Mouse (Mus musculus) MEL (cell line): ENCODE measurements around the gene Tarm1. TPM values are rescaled to one million over a fixed set of nuclear protein-coding genes. Genes with fewer than 3 reads are reported as not detected.

Source experiments
- DNase-seq: peaks from one replicate; pipeline ENCODE4 v3.0.0; 2011; ENCODE audit warnings: low read depth, low spot score
- H3K27ac ChIP-seq: 2 replicates; pipeline ENCODE4 v1.5.1; 2012; ENCODE audit warnings: low read depth, mild to moderate bottlenecking, control low read depth, low read length, moderate library complexity; ENCODE audit not compliant: control insufficient read depth
- H3K27me3 ChIP-seq, 2 experiments: fragments of 150-350 bp in 1 of 2; sonication (generic) in 1 of 2; 2 replicates each; pipeline ENCODE4 v1.6.1; 2012; ENCODE audit warnings: low read length in 2 of 2, mild to moderate bottlenecking in 2 of 2, improper control_type of control experiment in 1 of 2, moderate library complexity in 1 of 2; ENCODE audit not compliant: insufficient read depth in 2 of 2, control insufficient read depth in 1 of 2
- H3K36me3 ChIP-seq, 2 experiments: 2 replicates each; pipeline ENCODE4 v1.6.1; 2012 to 2014; ENCODE audit warnings: low read length in 2 of 2, improper control_type of control experiment in 1 of 2, inconsistent platforms in 1 of 2, mild to moderate bottlenecking in 1 of 2; ENCODE audit not compliant: insufficient read depth in 2 of 2, control insufficient read depth in 1 of 2
- H3K4me1 ChIP-seq, 2 experiments: fragments of 150-350 bp in 1 of 2; sonication (generic) in 1 of 2; 2 replicates each; pipeline ENCODE4 v1.6.1; 2012; ENCODE audit warnings: low read length in 2 of 2, improper control_type of control experiment in 1 of 2, mild to moderate bottlenecking in 1 of 2; ENCODE audit not compliant: insufficient read depth in 2 of 2, control insufficient read depth in 1 of 2
- H3K4me3 ChIP-seq, 2 experiments: fragments of 150-350 bp in 1 of 2; sonication (generic) in 1 of 2; 2 replicates each; pipeline ENCODE4 v1.5.1; 2012; ENCODE audit warnings: low read depth in 2 of 2, low read length in 2 of 2, mild to moderate bottlenecking in 2 of 2, moderate library complexity in 2 of 2, control low read depth in 1 of 2, improper control_type of control experiment in 1 of 2; ENCODE audit not compliant: control insufficient read depth in 1 of 2, insufficient read depth in 1 of 2
- H3K79me2 ChIP-seq: 2 replicates; pipeline ENCODE4 v1.6.1; 2012; ENCODE audit warnings: mild to moderate bottlenecking, low read length, moderate library complexity; ENCODE audit not compliant: control insufficient read depth, poor library complexity, insufficient read depth
- H3K9ac ChIP-seq: 2 replicates; pipeline ENCODE4 v1.6.1; 2012; ENCODE audit warnings: low read depth, mild to moderate bottlenecking, control low read depth, low read length, moderate library complexity; ENCODE audit not compliant: control insufficient read depth, poor library complexity, severe bottlenecking
- H3K9me3 ChIP-seq: fragments of 150-350 bp; sonication (generic); replicated peaks from 2 replicates; pipeline ENCODE4 v1.6.1; 2012; ENCODE audit warnings: mild to moderate bottlenecking, low read length, improper control_type of control experiment, moderate library complexity; ENCODE audit not compliant: insufficient read depth
- CHD2 ChIP-seq: IDR thresholded peaks from 2 replicates; pipeline ENCODE4 v1.6.1; 2011; ENCODE audit warnings: low read length, improper control_type of control experiment
- E2F4 ChIP-seq: IDR thresholded peaks from 2 replicates; pipeline ENCODE4 v1.6.1; 2011; ENCODE audit warnings: low read depth, low read length, improper control_type of control experiment, borderline replicate concordance
- EP300 ChIP-seq, 2 experiments: IDR thresholded peaks; 2 replicates each; pipeline ENCODE4 v1.6.1; 2011; ENCODE audit warnings: improper control_type of control experiment in 2 of 2, low read length in 2 of 2, low read depth in 1 of 2, mild to moderate bottlenecking in 1 of 2
- ETS1 ChIP-seq: IDR thresholded peaks from 2 replicates; pipeline ENCODE4 v1.6.1; 2012; ENCODE audit warnings: low read depth, mild to moderate bottlenecking, inconsistent platforms, low read length, improper control_type of control experiment, moderate library complexity
- GABPA ChIP-seq: IDR thresholded peaks from 2 replicates; pipeline ENCODE4 v1.6.1; 2012; ENCODE audit warnings: low read depth, mild to moderate bottlenecking, inconsistent platforms, low read length, improper control_type of control experiment, moderate library complexity
- KAT2A ChIP-seq: conservative IDR thresholded peaks from 2 replicates; pipeline ENCODE4 v1.6.1; 2012; ENCODE audit warnings: low read depth, low read length, improper control_type of control experiment, inconsistent platforms
- MAFK ChIP-seq: IDR thresholded peaks from 2 replicates; pipeline ENCODE4 v1.6.1; 2011; ENCODE audit warnings: low read depth, mild to moderate bottlenecking, low read length, improper control_type of control experiment, borderline replicate concordance
- MXI1 ChIP-seq: IDR thresholded peaks from 2 replicates; pipeline ENCODE4 v1.6.1; 2011; ENCODE audit warnings: mild to moderate bottlenecking, low read depth, low read length, improper control_type of control experiment
- MYC ChIP-seq: IDR thresholded peaks from 2 replicates; pipeline ENCODE4 v1.6.1; 2011; ENCODE audit warnings: low read depth, mild to moderate bottlenecking, low read length, improper control_type of control experiment, moderate library complexity
- NELFE ChIP-seq: IDR thresholded peaks from 2 replicates; pipeline ENCODE4 v1.6.1; 2011; ENCODE audit warnings: low read depth, low read length, improper control_type of control experiment
- NRF1 ChIP-seq: IDR thresholded peaks from 2 replicates; pipeline ENCODE4 v1.6.1; 2014; ENCODE audit warnings: low read depth, mild to moderate bottlenecking, inconsistent platforms, low read length, improper control_type of control experiment, moderate library complexity; ENCODE audit not compliant: poor library complexity, insufficient read depth, severe bottlenecking
- POLR2A ChIP-seq, 2 experiments: IDR thresholded peaks; 2 replicates each; pipeline ENCODE4 v1.6.1; 2011 to 2012; ENCODE audit warnings: low read length in 2 of 2, mild to moderate bottlenecking in 2 of 2, control low read depth in 1 of 2, improper control_type of control experiment in 1 of 2, low read depth in 1 of 2, moderate library complexity in 1 of 2; ENCODE audit not compliant: control insufficient read depth in 1 of 2, insufficient read depth in 1 of 2, poor library complexity in 1 of 2
- RAD21 ChIP-seq: IDR thresholded peaks from 2 replicates; pipeline ENCODE4 v1.6.1; 2011; ENCODE audit warnings: mild to moderate bottlenecking, low read depth, low read length, improper control_type of control experiment
- TBP ChIP-seq: IDR thresholded peaks from 2 replicates; pipeline ENCODE4 v1.8.0; 2011; ENCODE audit warnings: low read depth, low read length, improper control_type of control experiment
- TCF12 ChIP-seq: IDR thresholded peaks from 2 replicates; pipeline ENCODE4 v1.6.1; 2014; ENCODE audit warnings: low read depth, mild to moderate bottlenecking, inconsistent platforms, low read length, improper control_type of control experiment, moderate library complexity
- UBTF ChIP-seq: IDR thresholded peaks from 2 replicates; pipeline ENCODE4 v1.6.1; 2012; ENCODE audit warnings: low read depth, mild to moderate bottlenecking, inconsistent platforms, low read length, improper control_type of control experiment, moderate library complexity, borderline replicate concordance; ENCODE audit not compliant: insufficient read depth
- USF1 ChIP-seq: IDR thresholded peaks from 2 replicates; pipeline ENCODE4 v1.6.1; 2014; ENCODE audit warnings: low read depth, mild to moderate bottlenecking, inconsistent platforms, low read length, improper control_type of control experiment, moderate library complexity
- ZC3H11A ChIP-seq: IDR thresholded peaks from 2 replicates; pipeline ENCODE4 v1.6.1; 2012; ENCODE audit warnings: low read depth, mild to moderate bottlenecking, inconsistent platforms, low read length, improper control_type of control experiment
- ZKSCAN1 ChIP-seq: IDR thresholded peaks from 2 replicates; pipeline ENCODE4 v1.6.1; 2012; ENCODE audit warnings: low read depth, mild to moderate bottlenecking, inconsistent platforms, low read length, improper control_type of control experiment, moderate library complexity
- polyA plus RNA-seq, 2 experiments: library from polyadenylated mRNA; stranded (reverse) in 1 of 2; unstranded in 1 of 2; fragments of >175 nt in 1 of 2; fragments of >200 nt in 1 of 2; gene quantifications; 2 replicates each; pipeline versions ENCODE4 v1.2.1 to v1.2.4; 2012; ENCODE audit warnings: low replicate concordance in 2 of 2, low read depth in 1 of 2; ENCODE audit not compliant: insufficient read length in 2 of 2, insufficient read depth in 1 of 2, missing spikeins in 1 of 2
- total RNA-seq: library from RNA; depleted of rRNA; stranded (reverse); fragments of 300-350 nt; gene quantifications from 2 replicates; pipeline ENCODE4 v1.2.3, GENCODE M21; 2012

Gene Tarm1
- total and polyA plus RNA-seq, 3 experiments, result 1.1 to 1.7 TPM; not detected in 1

- Histone ChIP-seq H3K79me2 (no peaks in the 10 kb centered on the region), H3K9me3 (no peaks in the 10 kb centered on the region), H3K9ac (no peak overlapping the region), H3K36me3 (no peaks in the 10 kb centered on the region), H3K27ac (no peak overlapping the region), H3K27me3 (peaks cover 0 to 5% of the 10 kb centered on the region in 2 experiments; a peak in 2 of 4 replicates), H3K4me1 (no peaks in the 10 kb centered on the region), H3K4me3 (no peak overlapping the region)
- no peak for TF ChIP-seq ZKSCAN1
- TF ChIP-seq TBP, result no peak
- no peak for TF ChIP-seq NELFE
- TF ChIP-seq RAD21, result no peak
- no peak for TF ChIP-seq MAFK
- no peak for TF ChIP-seq E2F4
- TF ChIP-seq NRF1, result no peak
- TF ChIP-seq MXI1, result no peak
- TF ChIP-seq USF1, result no peak
- TF ChIP-seq UBTF, result no peak
- no peak for TF ChIP-seq ETS1
- no peak for TF ChIP-seq KAT2A
- TF ChIP-seq MYC, result no peak
- no peak for TF ChIP-seq EP300 (IDR thresholded peaks at IDR 0.05; ENCODE audit: low read depth in 1 of 2, low read length in 2 of 2)
- TF ChIP-seq POLR2A (IDR thresholded peaks at IDR 0.05; ENCODE audit: control insufficient read depth in 1 of 2, insufficient read depth in 1 of 2, low read depth in 1 of 2, low read length in 2 of 2, poor library complexity in 1 of 2), result no peak
- TF ChIP-seq GABPA, result no peak
- TF ChIP-seq CHD2, result no peak
- TF ChIP-seq ZC3H11A, result no peak
- no peak for DNase-seq
Observed at GRCm38 (mm10) chr7:3460261-3460660, 42.2 kb downstream of the Tarm1 start.

GRCm38 (mm10) chr7:3457841-3458217 lies 44.6 kb downstream of the Tarm1 start:
- no peaks in the 10 kb centered on the region for H3K79me2 ChIP-seq
- H3K4me3 ChIP-seq, result no peak overlapping the region
- H3K9me3 ChIP-seq, result no peaks in the 10 kb centered on the region
- TF ChIP-seq KAT2A (no peak), TCF12 (no peak), ZC3H11A (no peak)
- H3K4me1 ChIP-seq, result no peaks in the 10 kb centered on the region
- no peaks in the 10 kb centered on the region; a peak in 1 of 4 replicates for H3K27me3 ChIP-seq
- H3K27ac ChIP-seq, result no peak overlapping the region
- DNase-seq, result no peak
- H3K9ac ChIP-seq, result no peak overlapping the region
- no peaks in the 10 kb centered on the region for H3K36me3 ChIP-seq
